Mouse (Mus musculus) adrenal gland, adult 2 months (tissue): ENCODE measurements at regions not wholly inside any gene's neighbourhood (a gene's known extent, or its start where the extent isn't known, plus 50 kb on each side); places are given as distances from the start of the nearest gene placed in this dataset.

Source experiments
- DNase-seq: peaks from one replicate; pipeline ENCODE4 v3.0.0; 2021

DNA sequence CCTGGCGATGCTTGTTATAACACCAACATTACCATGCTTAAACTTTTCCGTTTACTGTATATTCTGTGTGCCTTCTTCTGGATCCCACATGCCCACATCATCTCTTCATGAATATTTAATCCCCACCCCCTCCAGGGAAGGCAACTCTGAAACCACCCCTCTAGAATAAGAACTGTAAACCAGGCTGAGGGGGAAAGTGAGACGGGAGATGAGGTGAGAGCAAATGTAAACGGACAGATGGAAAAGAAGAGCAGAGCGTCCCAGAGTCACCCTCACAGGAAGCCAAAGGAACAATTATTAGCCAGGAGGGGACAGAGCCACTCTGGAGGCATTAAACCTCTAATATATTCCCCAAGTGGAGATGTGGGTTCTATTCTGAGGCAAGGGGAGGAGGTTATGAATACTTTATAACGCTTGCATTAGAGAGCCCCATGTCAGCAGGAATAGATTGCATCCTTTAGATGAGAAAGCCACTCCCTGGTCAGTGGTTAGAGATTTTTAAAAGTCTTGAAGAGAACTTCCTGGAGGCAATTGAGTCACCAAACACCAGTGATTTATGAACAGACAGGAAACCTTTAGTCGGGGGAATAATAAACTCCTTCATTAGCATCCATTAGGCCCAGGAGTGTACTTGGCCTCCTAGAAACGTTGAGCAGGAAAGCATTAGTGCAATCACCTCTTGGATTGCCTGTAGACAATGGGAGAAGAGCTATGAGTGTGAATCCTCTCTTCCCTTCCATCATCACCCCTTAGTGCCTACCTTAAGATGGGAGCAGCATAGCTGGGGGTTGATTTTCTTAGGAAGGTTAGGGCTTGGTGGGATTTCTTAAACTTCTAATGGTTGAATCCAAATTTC, 220.1 kb downstream of the Elavl2 start:
- DNase-seq: no peak

DNA sequence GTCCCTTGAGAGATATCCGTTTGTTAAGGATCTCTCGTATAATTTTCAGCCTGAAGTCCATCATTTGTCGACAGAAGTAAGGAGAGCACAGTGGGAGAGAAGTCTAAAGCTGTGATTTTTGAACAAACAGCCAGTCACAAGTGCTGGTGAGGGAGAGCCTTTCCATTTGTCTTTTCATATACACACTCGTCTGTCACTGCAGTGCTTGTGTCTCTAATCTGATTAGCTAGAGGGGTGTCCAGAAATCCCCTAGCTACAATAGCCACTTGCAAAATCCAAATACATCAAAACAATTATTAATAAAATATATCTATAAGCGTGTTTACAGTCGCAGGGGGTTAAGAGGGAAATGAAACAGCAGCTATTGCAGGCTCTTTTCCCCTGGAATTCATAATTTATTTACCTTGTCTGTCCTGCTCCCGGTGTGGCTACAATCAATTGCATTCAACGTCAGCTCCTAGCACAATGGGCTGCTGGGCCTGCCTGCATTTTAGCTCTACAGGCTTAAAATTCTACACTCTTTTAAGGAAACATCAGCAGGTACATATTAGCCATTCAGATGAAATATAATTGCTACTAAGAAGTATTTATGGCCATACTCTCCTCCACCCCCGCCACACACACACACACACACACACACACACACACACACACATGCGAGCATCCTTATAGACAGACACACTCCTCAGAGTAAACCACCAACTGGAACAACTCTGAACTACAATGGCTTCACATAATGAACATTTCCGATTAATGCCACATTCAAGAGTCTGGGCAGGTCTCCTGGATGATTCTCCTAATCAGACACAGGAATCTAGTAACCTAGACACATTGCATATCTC, 236.1 kb downstream of the Elavl2 start:
- no peak for DNase-seq

DNA sequence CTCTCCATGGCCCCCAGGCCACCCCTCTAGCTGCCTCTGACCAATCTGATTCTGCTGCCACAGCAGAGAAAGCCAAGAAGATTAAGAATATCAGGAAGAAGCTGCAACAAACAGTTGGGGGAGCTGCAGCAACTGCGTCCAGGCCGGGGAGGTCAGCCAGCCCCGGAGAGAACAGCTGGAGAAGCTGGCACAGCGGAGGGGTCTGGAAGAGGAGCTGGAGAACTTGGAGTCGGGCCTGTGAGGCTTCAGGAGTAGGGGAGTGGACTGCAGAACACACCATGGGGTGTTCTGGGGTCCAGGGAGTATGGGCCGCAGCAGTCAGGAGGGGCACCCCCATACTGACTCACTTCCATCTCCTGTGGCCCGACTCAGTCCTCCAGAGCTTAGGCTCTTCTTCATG, 243.5 kb downstream of the Elavl2 start:
- no peak for DNase-seq

DNA sequence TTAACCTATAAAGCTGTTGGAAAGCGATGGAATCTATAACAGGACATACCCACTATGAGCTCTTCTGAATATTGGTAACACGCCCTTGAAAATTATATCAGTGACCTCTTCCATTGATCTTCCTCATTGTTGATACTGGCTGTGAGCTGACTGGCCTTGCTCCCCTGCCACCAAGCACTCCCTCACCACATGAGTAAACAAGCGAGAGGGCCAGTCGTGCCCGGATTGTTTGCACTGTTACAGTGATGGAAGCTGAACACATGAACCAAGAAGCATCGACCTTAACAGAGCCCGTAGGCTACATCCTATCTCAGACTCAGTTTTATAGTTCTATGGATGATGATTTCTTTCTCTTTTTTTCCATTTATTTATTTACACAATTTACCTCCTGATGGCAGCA, 255.9 kb downstream of the Elavl2 start:
- DNase-seq: no peak

DNA sequence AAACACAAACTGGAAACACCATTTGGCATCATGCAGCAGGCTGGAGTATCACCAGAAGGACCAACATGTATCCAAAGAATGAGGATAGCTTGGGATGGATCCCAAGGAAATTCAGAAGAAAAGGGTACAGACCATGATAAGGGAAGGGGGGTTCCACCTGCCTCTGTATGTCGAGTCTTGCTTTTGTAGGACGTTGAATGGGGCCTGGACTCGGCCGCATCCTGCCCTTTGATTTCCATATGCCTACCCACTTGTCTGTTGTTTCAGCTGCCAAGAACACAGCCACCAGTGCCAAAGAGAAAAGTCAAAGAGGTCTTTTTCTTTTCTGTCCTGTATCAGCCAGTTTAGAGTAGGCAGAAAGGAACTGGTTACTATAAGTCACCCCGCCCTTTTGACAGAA, 256.7 kb downstream of the Elavl2 start:
- no peak for DNase-seq

DNA sequence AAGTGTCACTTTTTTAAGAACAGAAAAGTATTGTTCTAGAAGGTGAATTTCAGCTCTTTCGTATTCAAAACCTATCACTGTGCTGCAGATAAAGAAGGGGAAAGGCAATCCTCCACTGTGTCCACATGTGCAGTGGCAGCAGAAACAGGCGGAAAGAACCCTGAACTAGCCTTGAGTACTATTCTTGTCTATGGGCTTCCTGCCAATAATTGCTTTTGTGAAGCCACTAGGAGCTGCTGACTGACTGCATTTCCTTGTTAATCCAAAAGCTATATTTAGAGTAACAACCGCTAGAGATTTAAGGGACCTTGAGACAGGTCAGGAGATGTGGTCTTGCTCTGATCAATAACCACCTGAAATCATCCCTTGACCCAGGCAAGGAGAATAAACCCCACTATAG, 265.3 kb downstream of the Elavl2 start:
- peak; percentile 35 for DNase-seq

DNA sequence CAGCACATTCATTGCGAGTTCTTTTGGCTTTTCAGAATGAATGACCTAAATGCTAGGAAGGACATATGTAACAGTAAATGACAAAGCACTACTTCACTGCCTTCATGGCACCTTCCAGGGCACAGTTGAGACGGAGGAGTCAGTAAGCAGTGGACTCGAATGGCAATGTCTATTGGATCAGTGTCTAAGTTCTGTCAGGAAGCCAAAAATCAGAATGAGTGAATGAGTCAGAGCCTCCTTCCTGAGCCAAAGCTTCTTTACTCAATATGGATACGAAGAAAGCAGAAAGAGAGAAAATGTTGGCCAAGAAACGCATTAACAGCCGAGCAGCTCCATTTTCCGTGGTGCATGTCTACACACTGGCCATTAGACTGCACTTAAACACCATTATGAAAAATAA, 268.3 kb downstream of the Elavl2 start:
- DNase-seq: peak; percentile 24

DNA sequence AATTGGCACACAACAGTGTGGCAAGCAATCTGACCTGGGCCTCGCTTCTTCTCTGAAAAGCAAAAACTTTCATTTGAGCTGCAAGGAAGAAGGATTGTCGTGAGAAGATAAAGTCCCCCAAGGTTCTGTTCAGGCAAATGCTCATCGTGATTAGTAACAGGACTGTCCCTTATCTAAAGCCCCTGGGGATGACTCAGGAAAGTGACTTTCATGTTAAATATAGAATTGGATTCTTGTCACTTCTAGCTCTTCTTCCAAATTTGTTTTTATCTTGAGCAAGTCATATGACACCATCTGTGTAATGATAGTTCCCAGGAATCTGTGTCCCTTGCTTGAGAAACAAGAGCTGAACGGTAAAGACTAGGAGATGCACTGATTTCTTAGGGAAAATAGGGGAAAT, 280.3 kb downstream of the Elavl2 start:
- DNase-seq: no peak

DNA sequence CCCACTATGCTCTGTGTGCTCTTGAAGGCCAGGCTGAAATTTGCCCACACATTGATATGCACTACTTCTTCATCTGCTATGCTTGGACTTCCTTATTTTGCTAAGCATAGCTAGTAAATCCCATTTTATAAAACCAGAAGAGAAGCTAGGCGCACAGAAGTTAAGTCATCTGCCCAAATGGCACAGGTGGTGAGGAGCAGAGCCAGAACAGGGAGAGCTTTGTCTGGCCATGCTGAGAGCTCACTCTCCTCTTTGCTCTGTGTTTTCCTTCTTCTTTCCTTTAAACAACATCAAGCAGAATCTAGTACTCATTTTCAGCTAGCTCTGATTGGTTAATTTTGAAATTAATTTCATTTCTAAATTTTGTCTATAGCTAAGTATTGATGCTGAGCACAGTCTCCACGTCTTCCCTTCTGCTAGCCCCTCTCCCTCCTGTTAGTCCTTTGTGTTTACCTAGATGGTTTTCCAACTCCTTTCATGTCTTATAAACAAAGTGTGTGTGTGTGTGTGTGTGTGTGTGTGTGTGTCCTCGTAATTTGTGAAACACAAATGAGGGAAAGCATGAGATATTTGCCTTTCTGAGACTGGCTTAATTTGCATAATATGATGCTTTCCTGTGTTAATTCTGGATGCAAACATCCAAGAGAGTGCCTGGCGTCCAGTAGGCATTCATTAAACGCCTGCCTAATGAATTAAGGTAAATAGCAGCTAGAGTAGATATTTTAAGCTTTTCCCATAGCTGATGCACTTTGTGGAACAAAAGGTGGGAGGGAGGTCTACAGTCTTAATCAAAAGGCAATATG, 283.6 kb downstream of the Elavl2 start:
- no peak for DNase-seq

DNA sequence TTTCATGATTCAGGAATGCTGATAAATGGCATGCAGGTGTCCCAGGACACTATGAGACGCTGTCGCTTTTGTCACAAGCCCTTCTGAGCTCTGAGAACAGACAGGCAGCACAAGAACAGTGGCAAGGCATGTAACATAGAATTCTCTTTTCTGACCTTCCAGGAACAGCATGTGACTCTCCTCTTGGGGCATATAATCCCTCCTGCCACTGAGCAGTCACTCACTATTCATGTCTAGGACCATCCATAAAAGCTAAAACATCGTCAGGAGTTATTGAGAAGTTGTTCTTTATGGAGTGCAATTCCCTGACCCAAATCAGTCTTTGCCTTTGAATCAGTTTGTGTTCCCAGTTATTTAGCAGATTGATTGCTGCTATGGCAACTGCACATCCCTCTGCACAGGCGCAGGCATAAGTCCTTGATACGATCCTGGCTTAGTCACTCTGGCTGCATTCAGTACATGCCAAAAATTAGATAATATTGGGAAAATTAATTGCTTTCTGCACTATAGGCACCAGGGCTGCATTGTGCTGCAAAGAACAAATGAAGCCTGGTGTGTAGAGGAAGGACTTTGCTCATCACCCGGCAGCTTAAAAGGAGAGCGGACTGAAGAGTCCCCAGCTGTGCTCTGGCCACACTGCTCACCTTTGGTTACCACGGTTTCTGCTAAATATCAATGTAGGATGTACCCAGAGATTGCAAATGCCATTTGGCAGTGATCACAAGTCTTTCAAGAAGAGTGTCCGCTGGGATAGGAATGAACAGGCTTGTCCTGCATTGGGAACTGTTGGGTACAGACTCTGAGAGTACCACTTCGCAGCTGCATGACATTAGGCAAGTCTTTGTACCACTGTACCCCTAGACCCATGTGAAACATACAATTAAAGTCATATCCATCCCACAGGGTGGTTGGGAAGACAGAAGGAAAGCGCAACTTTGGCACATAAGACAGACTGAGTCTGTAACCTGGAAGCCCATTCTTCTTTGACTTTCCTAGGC, 288.6 kb downstream of the Elavl2 start:
- DNase-seq: peak; percentile 15

DNA sequence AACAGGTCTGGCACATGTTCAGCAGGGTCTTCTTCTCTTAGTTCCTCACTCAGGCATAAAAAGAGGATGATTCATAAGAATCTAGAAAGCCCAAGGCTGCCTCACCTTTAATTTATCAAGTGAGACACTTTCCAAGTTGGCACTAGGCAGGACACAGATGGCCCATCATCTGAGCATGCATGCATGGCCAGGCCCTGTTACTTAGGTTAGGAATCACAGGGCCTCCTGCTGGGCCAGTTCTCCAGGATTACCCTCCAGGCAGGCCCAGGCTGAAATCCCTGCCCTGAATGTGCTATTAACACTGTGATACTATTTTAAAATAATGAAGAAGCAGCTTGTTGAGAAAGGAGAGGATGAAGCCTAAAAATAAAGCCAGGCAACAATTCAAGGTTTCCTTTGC, 304.5 kb downstream of the Elavl2 start:
- no peak for DNase-seq

DNA sequence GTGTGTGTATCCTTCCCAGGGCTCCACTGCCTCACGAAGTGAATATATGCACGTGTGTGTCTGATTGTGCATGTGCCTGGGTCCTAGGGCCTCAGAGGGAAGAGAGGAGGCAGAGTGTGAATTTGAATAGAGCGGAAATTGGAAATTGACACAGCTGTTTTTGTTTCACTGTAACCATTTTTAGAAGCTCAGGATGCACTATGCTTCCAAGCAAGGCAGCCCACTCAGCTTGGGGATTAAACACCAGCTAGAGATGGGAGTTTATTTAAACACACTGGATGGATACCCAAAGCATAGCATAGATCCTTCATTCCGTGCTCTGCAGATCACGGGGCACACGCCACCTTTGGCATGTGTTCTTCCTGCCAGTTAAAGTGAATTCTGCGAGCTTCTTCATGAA, 306.2 kb downstream of the Elavl2 start:
- no peak for DNase-seq

DNA sequence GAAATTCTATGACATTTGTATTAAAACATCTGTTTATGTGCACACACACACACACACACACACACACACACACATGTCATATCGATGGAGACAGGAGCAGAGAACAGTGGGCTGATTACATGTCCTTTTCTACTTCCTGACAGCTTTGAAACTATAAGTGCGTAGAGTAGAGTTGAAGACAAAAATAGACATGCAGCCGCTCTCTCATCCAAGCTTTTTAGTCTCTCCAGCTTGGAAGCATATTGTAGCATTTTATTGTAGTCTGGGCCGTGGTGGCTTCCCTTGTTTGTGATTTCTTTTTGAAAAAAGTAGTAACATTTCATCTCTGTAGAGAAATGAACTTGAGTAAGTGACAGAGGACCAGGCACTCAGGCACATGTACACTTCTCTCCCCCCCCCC, 306.7 kb downstream of the Elavl2 start:
- no peak for DNase-seq

DNA sequence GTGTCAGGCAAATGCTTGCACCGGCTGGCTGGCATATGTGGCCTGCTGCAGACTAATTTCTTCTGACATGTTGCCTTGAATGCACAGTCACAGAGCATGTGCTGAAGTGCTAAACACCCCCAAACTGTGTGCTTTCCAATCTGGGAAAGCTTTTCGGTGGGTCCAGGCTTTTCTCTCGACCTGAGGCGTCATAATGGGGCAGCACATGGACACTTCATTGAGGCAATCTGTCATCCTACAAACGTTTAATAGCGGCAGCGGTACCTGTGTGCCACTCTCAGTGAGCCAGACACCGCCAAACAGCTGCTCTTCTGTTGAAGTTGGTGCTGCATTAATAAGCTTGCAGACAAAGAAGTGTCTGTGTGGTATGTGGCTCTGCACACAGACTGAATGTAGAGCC, 308.3 kb downstream of the Elavl2 start:
- no peak for DNase-seq

DNA sequence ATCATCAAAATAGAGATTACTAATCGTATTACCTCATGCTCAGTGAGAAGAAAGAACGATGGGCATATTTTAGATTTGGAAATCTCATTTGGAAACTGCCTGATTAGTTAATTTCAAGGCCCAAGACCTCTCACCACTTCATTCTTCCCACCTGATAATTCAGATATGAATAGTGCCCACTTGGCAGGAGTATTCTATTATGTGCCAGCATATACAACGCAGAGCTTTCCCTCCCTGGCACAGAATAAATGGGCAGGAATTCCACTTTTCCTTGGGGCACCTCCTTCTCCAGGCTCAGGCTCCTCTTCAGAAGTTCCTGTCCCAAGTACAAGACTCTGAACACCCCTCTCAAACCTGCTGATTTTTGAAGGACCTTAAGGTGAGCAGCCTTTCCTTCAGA, 308.7 kb downstream of the Elavl2 start:
- no peak for DNase-seq

DNA sequence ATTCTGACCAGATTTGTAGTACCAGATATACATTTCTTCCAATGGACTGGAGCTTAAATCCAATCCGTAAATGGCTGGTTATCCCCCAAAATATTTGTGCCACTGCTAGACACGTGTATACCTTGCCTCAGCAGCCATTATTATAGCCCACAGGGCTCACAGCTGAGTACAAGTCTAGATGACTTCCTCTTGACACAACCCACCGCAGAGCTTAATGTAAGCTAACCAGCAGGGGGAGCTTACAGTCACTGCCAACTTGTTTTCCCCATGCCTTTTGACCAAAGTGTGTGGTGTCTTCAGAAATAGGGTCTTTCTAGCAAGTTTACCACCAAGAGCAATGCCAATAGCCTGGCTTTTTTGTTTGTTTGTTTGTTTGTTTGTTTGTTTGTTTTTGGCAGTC, 316.6 kb downstream of the Elavl2 start:
- no peak for DNase-seq

DNA sequence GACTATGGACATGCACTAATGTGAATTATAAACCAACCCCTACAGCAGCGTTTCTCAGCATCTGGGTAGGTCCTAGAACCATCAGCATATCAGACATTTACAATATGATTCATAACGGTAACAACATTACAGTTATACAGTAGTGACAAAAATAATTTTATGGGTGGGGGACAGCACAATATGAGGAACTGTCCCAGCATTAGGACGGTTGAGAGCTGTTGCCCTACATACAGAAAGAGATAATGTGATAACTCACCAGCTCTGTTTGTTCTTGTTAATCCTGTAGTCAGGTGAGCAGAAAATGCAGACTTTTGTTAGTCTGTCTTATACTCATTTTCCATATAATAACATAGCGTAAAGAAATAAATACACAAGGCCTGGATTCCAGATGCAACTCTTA, 319.1 kb downstream of the Elavl2 start:
- DNase-seq: no peak

DNA sequence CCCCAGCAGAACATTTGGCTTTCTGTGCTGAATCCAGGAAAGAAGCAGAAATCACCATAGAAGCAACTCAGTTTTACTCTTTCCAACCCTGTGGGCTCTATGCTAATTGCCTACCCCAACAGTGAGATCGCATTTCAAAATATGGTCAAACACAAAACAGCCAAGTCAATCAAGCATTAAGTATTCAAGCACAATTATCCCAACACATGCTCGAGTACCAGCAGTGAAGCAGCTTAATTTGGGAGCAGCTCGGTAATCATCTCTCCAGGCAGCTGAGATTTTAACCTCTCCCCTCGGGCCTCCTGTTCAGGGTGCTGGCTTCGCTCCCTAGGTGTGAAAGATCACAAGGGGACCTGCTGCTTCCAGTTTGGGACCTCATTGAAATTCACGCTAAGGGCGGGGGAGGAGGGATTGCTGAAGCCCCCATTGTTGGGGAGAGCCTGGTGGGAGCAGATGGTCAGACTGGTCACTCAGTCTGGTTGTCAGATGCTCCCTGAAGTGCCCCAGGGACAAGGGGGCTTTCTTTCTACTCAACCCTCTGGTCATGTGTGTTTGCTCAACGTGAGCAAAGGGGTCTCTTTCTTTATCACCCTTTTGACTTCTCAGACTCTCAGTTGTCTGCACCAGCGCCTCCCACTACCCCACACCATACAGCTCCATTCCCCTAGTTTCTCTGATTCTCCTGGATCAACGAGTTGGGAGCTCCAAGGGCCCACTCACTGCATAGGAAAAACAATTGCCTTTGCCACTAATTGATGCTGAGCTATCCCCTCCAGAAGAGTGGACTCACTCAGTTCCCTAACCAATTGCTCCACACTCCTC, 319.8 kb downstream of the Elavl2 start:
- no peak for DNase-seq

DNA sequence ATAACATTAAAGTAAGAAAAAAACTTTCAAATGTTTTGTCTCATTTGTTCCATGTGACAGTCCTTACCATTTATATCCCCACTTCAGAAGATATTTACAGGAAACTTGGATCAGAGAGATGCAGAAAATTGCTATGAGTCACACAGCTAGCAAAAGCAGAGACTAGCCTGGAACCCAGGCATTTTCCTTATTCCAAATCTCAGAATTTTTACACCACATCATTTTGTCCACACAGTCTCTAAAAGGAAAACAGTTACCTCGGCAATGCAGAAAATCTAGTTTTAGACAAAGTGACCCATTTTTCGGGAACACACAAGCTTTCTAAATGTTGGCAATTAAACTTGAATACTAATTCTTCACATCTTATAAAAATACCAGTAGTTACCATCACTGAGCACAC, 329.3 kb downstream of the Elavl2 start:
- no peak for DNase-seq

DNA sequence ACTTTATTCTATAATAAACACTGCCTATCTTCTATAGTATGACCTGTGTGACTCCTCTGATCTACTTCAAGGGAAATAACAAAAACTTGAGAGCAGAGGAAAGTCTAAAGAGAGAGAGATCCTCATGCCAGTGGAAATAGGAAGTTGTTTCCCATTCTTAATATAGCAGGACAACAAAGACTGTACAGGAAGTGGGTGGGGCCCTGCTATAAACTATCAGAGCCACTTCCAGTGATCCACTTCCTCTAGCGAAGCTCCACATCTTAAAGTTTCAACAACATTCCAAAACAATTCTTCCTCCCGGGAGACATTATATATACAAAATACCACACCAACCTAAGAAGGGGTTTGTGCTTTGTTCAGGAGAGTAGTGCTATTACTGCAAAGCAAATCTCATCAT, 339.7 kb downstream of the Elavl2 start:
- DNase-seq: no peak
